ENCODE assay signal across 13 mouse cellular contexts in genomic region chr2:102121440-102122145, GRCm38 (mm10).
DNase-seq lines count a peak whose midpoint lies in the region; ATAC-seq lines count a peak whose summit lies in the region.
"Had no signal": no experiment of that assay in that cellular context is flagged by ENCODE, and none has a peak within 500 bp of the region (broad histone marks: within the 10 kb centered on the region; RNA-seq: fewer than 3 reads in every experiment).

No protein-coding gene starts in this region.

- H3K36me3 ChIP-seq in midbrain, embryonic 10.5 days, result no peaks in the 10 kb centered on the region
- H3K36me3 ChIP-seq in midbrain, embryonic 16.5 days (ENCODE audit: control insufficient read depth, insufficient read depth, low read length), result no peaks in the 10 kb centered on the region
- H3K36me3 ChIP-seq in hindbrain, embryonic 14.5 days (replicated peaks; ENCODE audit: control insufficient read depth, insufficient read depth), result no peaks in the 10 kb centered on the region
- H3K36me3 ChIP-seq: embryonic facial prominence, embryonic 12.5 days; G1E; limb, embryonic 12.5 days; lung, embryonic 15.5 days had no signal

- no peaks in the 10 kb centered on the region for H3K27me3 ChIP-seq in midbrain, embryonic 10.5 days (ENCODE audit: low read depth, poor library complexity, severe bottlenecking)
- H3K27me3 ChIP-seq in midbrain, embryonic 16.5 days (ENCODE audit: control insufficient read depth, insufficient read depth, low read depth, low read length), result no peaks in the 10 kb centered on the region
- H3K27me3 ChIP-seq in hindbrain, embryonic 14.5 days (ENCODE audit: control insufficient read depth, insufficient read depth, low read length), result no peaks in the 10 kb centered on the region
- H3K27me3 ChIP-seq: embryonic facial prominence, embryonic 12.5 days; limb, embryonic 12.5 days; lung, embryonic 15.5 days had no signal

- no peak for ATAC-seq in midbrain, embryonic 16.5 days
- no peak for ATAC-seq in hindbrain, embryonic 14.5 days (ENCODE audit: low FRiP score)

- H3K27ac ChIP-seq in midbrain, embryonic 10.5 days (replicated peaks), result peak overlapping the region; percentile 77
- H3K27ac ChIP-seq in midbrain, embryonic 16.5 days (ENCODE audit: low read length), result no peak overlapping the region
- 0 out of 2 replicates have a peak overlapping the region, but pooled peaks have one; percentile 38 for H3K27ac ChIP-seq in hindbrain, embryonic 14.5 days
- H3K27ac ChIP-seq: embryonic facial prominence, embryonic 12.5 days; limb, embryonic 12.5 days; lung, embryonic 15.5 days had no signal

- H3K4me3 ChIP-seq in midbrain, embryonic 10.5 days, result no peak overlapping the region
- H3K4me3 ChIP-seq in midbrain, embryonic 16.5 days (ENCODE audit: low read depth, low read length), result no peak overlapping the region
- H3K4me3 ChIP-seq in hindbrain, embryonic 14.5 days (replicated peaks; ENCODE audit: low read length), result no peak overlapping the region
- H3K4me3 ChIP-seq: embryonic facial prominence, embryonic 12.5 days; limb, embryonic 12.5 days; lung, embryonic 15.5 days had no signal

- DNase-seq in midbrain, embryonic 10.5 days (ENCODE audit: low spot score), result peak; percentile 57
- DNase-seq in cerebellum, adult 9-11 months, result peak; percentile 66
- no peak for DNase-seq in hindbrain, embryonic 14.5 days (ENCODE audit: low spot score)
- DNase-seq in kidney, adult 8-10 months, result no peak
- DNase-seq in frontal cortex, adult 2 months (ENCODE audit: extremely low spot score in 1 of 2, low spot score in 1 of 2), result no peak
- no peak for DNase-seq in heart, postnatal 14 days
- DNase-seq: adrenal gland, adult 2 months; right cerebral cortex, postnatal 14 days had no signal

- intact Hi-C loops in heart, postnatal 14 days (cut with DNase I), result no loop called here

- no peak overlapping the region for H3K9ac ChIP-seq in midbrain, embryonic 16.5 days (ENCODE audit: low read depth, low read length)
- H3K9ac ChIP-seq in hindbrain, embryonic 14.5 days, result no peak overlapping the region
- H3K9ac ChIP-seq: embryonic facial prominence, embryonic 12.5 days; limb, embryonic 12.5 days; lung, embryonic 15.5 days had no signal

- peaks cover 88% of the 10 kb centered on the region for H3K4me1 ChIP-seq in midbrain, embryonic 10.5 days
- peaks cover 22% of the 10 kb centered on the region for H3K4me1 ChIP-seq in midbrain, embryonic 16.5 days (ENCODE audit: control insufficient read depth, insufficient read depth, low read length)
- H3K4me1 ChIP-seq in hindbrain, embryonic 14.5 days (replicated peaks; ENCODE audit: control insufficient read depth, insufficient read depth, low read length), result peaks cover 34% of the 10 kb centered on the region

- WGBS in midbrain, embryonic 10.5 days, result 31% methylated on average over 4 of the region's 4 CpGs
- WGBS in midbrain, embryonic 16.5 days, result 37% methylated on average over 4 of the region's 4 CpGs
- 36% methylated on average over 4 of the region's 4 CpGs for WGBS in hindbrain, embryonic 14.5 days

- no peak overlapping the region for H3K4me2 ChIP-seq in midbrain, embryonic 16.5 days (ENCODE audit: low read length)
- H3K4me2 ChIP-seq in hindbrain, embryonic 14.5 days (replicated peaks), result no peak overlapping the region
- H3K4me2 ChIP-seq: embryonic facial prominence, embryonic 12.5 days; limb, embryonic 12.5 days; lung, embryonic 15.5 days had no signal

- H3K9me3 ChIP-seq in midbrain, embryonic 10.5 days (replicated peaks), result no peaks in the 10 kb centered on the region
- H3K9me3 ChIP-seq in midbrain, embryonic 16.5 days (replicated peaks; ENCODE audit: control insufficient read depth, low read length, poor library complexity, severe bottlenecking), result no peaks in the 10 kb centered on the region
- no peaks in the 10 kb centered on the region for H3K9me3 ChIP-seq in hindbrain, embryonic 14.5 days (ENCODE audit: control insufficient read depth, low read length)
- H3K9me3 ChIP-seq: embryonic facial prominence, embryonic 12.5 days; G1E; limb, embryonic 12.5 days; lung, embryonic 15.5 days had no signal

Comparison
In these comparisons a context has a peak if more than half of its experiments do, and no peak if none do; other contexts are left out.
1. DNase-seq: peak in midbrain, embryonic 10.5 days (single experiment) and cerebellum, adult 9-11 months (single experiment); none in hindbrain, embryonic 14.5 days (single experiment), kidney, adult 8-10 months (0 of 2), frontal cortex, adult 2 months (0 of 2) and heart, postnatal 14 days (0 of 2).